Mouse (Mus musculus): ENCODE data around the gene Gm3233. TPM values are rescaled to one million over a fixed set of nuclear protein-coding genes. Genes with fewer than 3 reads are reported as not detected.
"Not testable (repeated sequence)": the region's sequence is repeated elsewhere in the genome, so short reads cannot be mapped to it uniquely, and the experiment has no call there.

The Gm3233 gene
- polyA plus RNA-seq, 1 experiment from 2014 or later: not detected

DNA sequence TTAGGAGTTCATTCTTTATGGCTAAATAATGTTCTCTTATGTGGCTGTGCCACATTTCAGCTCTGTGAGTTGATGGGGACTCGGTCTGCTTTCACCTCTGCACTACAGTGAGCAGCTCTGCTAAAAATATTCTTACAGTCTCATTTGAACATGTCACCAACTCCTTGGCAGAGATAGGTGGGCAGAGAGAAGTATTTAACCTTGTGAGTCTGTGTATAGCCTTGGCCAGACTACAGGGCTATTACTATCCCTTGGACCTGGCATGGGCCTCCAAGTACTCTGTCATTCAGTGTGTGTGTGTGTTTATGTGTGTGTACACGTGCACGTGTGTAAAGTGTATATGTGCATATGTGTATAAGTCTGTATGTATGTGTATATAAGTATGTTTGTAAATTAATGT is 23.9 kb upstream of the Gm3233 start:
- H3K9me3 ChIP-seq (ENCODE audit: control insufficient read depth, low read length); H3K9ac ChIP-seq (ENCODE audit: low read length); H3K27me3 ChIP-seq (ENCODE audit: control insufficient read depth, insufficient read depth, low read length); ATAC-seq (replicated peaks; ENCODE audit: low FRiP score); H3K36me3 ChIP-seq (ENCODE audit: control insufficient read depth, insufficient read depth, low read length); H3K4me2 ChIP-seq (ENCODE audit: low read depth, low read length, severe bottlenecking); H3K27ac ChIP-seq (ENCODE audit: low read depth, low read length); H3K4me3 ChIP-seq (ENCODE audit: low read depth, low read length); DNase-seq (ENCODE audit: low spot score); H3K4me1 ChIP-seq (replicated peaks; ENCODE audit: control insufficient read depth, insufficient read depth, low read length): not testable (repeated sequence)
- WGBS: 83% methylated on average over 1 of the region's 3 CpGs

DNA sequence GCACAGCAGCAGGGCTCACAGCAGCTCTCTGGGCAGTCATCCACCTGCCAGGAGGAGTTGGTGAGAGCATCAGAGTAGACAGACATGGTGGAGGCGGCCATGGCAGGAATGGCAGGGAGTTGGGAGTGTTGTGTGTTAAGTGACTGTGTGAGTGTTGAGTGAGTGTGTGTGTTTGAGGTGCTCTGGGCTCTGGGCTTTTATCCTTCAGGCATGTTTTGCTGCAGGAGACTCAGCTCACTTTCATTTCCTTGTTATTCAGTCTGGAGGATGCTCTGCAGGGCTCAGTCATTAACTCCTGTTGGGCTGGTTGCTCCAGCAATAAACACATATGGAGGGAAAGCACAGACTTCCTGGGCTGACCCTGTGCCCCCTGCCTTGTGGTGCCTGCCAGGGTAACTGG is 23.0 kb upstream of the Gm3233 start, which contains the start of gene Gm3250:
Gm3250 (minus strand) TSS at position 101 of the 400 bp plus-strand sequence.
- not testable (repeated sequence) for ATAC-seq (replicated peaks; ENCODE audit: low FRiP score); H3K9me3 ChIP-seq (ENCODE audit: control insufficient read depth, low read length); H3K4me1 ChIP-seq (replicated peaks; ENCODE audit: control insufficient read depth, insufficient read depth, low read length); H3K27me3 ChIP-seq (ENCODE audit: control insufficient read depth, insufficient read depth, low read length); H3K4me3 ChIP-seq (ENCODE audit: low read depth, low read length); H3K36me3 ChIP-seq (ENCODE audit: control insufficient read depth, insufficient read depth, low read length); DNase-seq (ENCODE audit: low spot score); H3K27ac ChIP-seq (ENCODE audit: low read depth, low read length); H3K9ac ChIP-seq (ENCODE audit: low read length); H3K4me2 ChIP-seq (ENCODE audit: low read depth, low read length, severe bottlenecking)
- 67% methylated on average over 1 of the region's 1 CpGs for WGBS

DNA sequence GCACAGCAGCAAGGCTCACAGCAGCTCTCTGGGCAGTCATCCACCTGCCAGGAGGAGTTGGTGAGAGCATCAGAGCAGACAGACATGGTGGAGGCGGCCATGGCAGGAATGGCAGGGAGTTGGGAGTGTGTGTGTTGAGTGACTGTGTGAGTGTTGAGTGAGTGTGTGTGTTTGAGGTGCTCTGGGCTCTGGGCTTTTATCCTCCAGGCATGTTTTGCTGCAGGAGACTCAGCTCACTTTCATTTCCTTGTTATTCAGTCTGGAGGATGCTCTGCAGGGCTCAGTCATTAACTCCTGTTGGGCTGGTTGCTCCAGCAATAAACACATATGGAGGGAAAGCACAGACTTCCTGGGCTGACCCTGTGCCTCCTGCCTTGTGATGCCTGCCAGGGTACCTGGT is 17.4 kb upstream of the Gm3233 start, which contains the start of gene Gm7138:
Gm7138 (minus strand) TSS at position 101 of the 400 bp plus-strand sequence.
- H3K4me1 ChIP-seq (replicated peaks; ENCODE audit: control insufficient read depth, insufficient read depth, low read length); H3K27ac ChIP-seq (ENCODE audit: low read depth, low read length); ATAC-seq (replicated peaks; ENCODE audit: low FRiP score): not testable (repeated sequence)

DNA sequence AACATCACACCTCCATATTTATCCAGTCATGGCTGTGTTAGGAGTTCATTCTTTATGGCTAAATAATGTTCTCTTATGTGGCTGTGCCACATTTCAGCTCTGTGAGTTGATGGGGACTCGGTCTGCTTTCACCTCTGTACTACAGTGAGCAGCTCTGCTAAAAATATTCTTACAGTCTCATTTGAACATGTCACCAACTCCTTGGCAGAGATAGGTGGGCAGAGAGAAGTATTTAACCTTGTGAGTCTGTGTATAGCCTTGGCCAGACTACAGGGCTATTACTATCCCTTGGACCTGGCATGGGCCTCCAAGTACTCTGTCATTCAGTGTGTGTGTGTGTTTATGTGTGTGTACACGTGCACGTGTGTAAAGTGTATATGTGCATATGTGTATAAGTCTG is 12.7 kb upstream of the Gm3233 start:
- not testable (repeated sequence) for H3K4me1 ChIP-seq (replicated peaks; ENCODE audit: control insufficient read depth, insufficient read depth, low read length); H3K27ac ChIP-seq (ENCODE audit: low read depth, low read length); H3K9me3 ChIP-seq (ENCODE audit: control insufficient read depth, low read length); H3K36me3 ChIP-seq (ENCODE audit: control insufficient read depth, insufficient read depth, low read length); H3K27me3 ChIP-seq (ENCODE audit: control insufficient read depth, insufficient read depth, low read length); DNase-seq (ENCODE audit: low spot score); ATAC-seq (replicated peaks; ENCODE audit: low FRiP score); H3K4me3 ChIP-seq (ENCODE audit: low read depth, low read length); H3K9ac ChIP-seq (ENCODE audit: low read length); H3K4me2 ChIP-seq (ENCODE audit: low read depth, low read length, severe bottlenecking)
- 92% methylated on average over 2 of the region's 3 CpGs for WGBS

More for the DNA sequence above, 17.4 kb upstream of the Gm3233 start, which contains the start of gene Gm7138:
- H3K36me3 ChIP-seq (ENCODE audit: control insufficient read depth, insufficient read depth, low read length); H3K4me3 ChIP-seq (ENCODE audit: low read depth, low read length); H3K9ac ChIP-seq (ENCODE audit: low read length); H3K9me3 ChIP-seq (ENCODE audit: control insufficient read depth, low read length); H3K27me3 ChIP-seq (ENCODE audit: control insufficient read depth, insufficient read depth, low read length); H3K4me2 ChIP-seq (ENCODE audit: low read depth, low read length, severe bottlenecking); DNase-seq (ENCODE audit: low spot score): not testable (repeated sequence)
- 55% methylated on average over 1 of the region's 1 CpGs for WGBS

DNA sequence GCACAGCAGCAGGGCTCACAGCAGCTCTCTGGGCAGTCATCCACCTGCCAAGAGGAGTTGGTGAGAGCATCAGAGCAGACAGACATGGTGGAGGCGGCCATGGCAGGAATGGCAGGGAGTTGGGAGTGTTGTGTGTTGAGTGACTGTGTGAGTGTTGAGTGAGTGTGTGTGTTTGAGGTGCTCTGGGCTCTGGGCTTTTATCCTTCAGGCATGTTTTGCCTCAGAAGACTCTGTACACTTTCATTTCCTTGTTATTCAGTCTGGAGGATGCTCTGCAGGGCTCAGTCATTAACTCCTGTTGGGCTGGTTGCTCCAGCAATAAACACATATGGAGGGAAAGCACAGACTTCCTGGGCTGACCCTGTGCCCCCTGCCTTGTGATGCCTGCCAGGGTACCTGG is 11.7 kb upstream of the Gm3233 start, which contains the start of gene Gm3238:
Gm3238 (minus strand) TSS at position 101 of the 400 bp plus-strand sequence.
- 67% methylated on average over 1 of the region's 1 CpGs for WGBS
- not testable (repeated sequence) for DNase-seq (ENCODE audit: low spot score); H3K4me2 ChIP-seq (ENCODE audit: low read depth, low read length, severe bottlenecking); H3K4me3 ChIP-seq (ENCODE audit: low read depth, low read length); ATAC-seq (replicated peaks; ENCODE audit: low FRiP score); H3K9ac ChIP-seq (ENCODE audit: low read length); H3K27me3 ChIP-seq (ENCODE audit: control insufficient read depth, insufficient read depth, low read length); H3K4me1 ChIP-seq (replicated peaks; ENCODE audit: control insufficient read depth, insufficient read depth, low read length); H3K27ac ChIP-seq (ENCODE audit: low read depth, low read length); H3K9me3 ChIP-seq (ENCODE audit: control insufficient read depth, low read length); H3K36me3 ChIP-seq (ENCODE audit: control insufficient read depth, insufficient read depth, low read length)

DNA sequence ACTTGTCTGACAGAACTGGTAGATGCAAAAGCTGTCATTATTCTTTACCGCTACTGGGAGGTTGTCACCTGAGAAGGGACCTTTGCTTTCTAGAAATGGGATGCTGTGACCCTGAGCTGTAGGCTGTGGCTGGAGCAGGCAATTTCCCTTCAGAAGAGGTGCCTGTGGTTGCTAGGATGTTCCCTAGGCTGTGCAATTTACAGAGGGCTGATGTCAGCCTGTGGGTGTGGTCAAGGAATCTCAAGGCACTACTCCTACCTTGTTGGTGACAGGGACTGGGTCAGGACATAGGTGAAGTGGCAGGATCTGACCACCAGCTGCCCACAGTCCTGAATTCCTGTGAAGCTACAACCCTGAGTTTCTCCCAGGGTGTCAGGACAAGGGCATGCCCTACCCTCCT is 10.2 kb upstream of the Gm3233 start:
- Histone ChIP-seq H3K4me1 (replicated peaks; ENCODE audit: control insufficient read depth, insufficient read depth, low read length) (no peaks in the 10 kb centered on the region), H3K9ac (ENCODE audit: low read length) (no peak overlapping the region), H3K9me3 (ENCODE audit: control insufficient read depth, low read length) (no peaks in the 10 kb centered on the region), H3K27me3 (ENCODE audit: control insufficient read depth, insufficient read depth, low read length) (no peaks in the 10 kb centered on the region), H3K4me2 (ENCODE audit: low read depth, low read length, severe bottlenecking) (no peak overlapping the region), H3K4me3 (ENCODE audit: low read depth, low read length) (no peak overlapping the region), H3K27ac (ENCODE audit: low read depth, low read length) (no peak overlapping the region), H3K36me3 (ENCODE audit: control insufficient read depth, insufficient read depth, low read length) (no peaks in the 10 kb centered on the region)
- ATAC-seq (replicated peaks; ENCODE audit: low FRiP score): no peak
- DNase-seq (ENCODE audit: low spot score): no peak
- 71% methylated on average over 1 of the region's 1 CpGs for WGBS

DNA sequence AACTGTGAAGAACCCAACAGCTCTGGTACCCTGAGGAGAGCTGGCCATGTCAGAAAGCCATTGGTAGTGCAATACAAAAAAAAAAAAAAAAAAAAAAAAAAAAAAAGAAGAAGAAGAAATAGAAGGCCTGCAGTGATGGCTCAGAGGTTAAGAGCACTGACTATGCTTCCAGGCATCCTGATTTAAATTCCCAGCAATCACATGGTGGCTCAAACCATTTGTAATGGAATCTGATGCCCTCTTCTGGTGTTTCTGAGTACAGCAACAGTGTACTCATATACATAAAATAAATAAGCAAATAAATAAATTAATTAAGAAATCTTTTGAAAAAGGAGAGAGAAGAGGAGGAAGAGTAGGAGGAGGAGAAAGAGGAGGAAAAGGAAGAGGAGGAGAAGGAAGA is 6.0 kb downstream of the Gm3233 start:
- H3K36me3 ChIP-seq (ENCODE audit: control insufficient read depth, insufficient read depth, low read length): no peaks in the 10 kb centered on the region
- H3K4me2 ChIP-seq (ENCODE audit: low read depth, low read length, severe bottlenecking): no peak overlapping the region
- H3K4me1 ChIP-seq (replicated peaks; ENCODE audit: control insufficient read depth, insufficient read depth, low read length): no peaks in the 10 kb centered on the region
- no peak for ATAC-seq (replicated peaks; ENCODE audit: low FRiP score)
- DNase-seq (ENCODE audit: low spot score): no peak
- no peaks in the 10 kb centered on the region for H3K9me3 ChIP-seq (ENCODE audit: control insufficient read depth, low read length)
- H3K9ac ChIP-seq (ENCODE audit: low read length): no peak overlapping the region
- H3K27me3 ChIP-seq (ENCODE audit: control insufficient read depth, insufficient read depth, low read length): no peaks in the 10 kb centered on the region
- no peak overlapping the region for H3K27ac ChIP-seq (ENCODE audit: low read depth, low read length)
- no peak overlapping the region for H3K4me3 ChIP-seq (ENCODE audit: low read depth, low read length)

DNA sequence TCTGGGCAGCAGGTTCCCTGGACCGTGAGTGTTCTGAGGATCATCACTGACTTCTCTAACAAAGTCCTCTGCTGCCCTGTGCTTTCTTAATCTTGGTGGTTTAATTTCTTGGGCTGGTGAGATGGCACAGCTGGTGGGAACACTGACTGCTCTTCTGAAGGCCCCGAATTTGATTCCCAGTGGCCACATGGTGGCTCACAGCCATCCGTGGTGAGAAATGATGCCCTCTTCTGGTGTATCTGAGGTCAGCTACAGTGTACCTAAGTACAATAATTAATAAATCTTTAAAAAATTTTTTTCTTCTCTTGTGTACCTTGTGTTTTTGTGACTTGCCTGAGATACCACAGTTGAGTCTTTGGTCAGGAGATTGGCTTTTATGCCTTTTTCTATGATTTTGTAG is 7.2 kb downstream of the Gm3233 start:
- not testable (repeated sequence) for H3K27me3 ChIP-seq (ENCODE audit: control insufficient read depth, insufficient read depth, low read length); H3K27ac ChIP-seq (ENCODE audit: low read depth, low read length); H3K4me1 ChIP-seq (replicated peaks; ENCODE audit: control insufficient read depth, insufficient read depth, low read length); H3K4me3 ChIP-seq (ENCODE audit: low read depth, low read length); ATAC-seq (replicated peaks; ENCODE audit: low FRiP score); H3K36me3 ChIP-seq (ENCODE audit: control insufficient read depth, insufficient read depth, low read length); H3K9ac ChIP-seq (ENCODE audit: low read length); H3K9me3 ChIP-seq (ENCODE audit: control insufficient read depth, low read length); DNase-seq (ENCODE audit: low spot score); H3K4me2 ChIP-seq (ENCODE audit: low read depth, low read length, severe bottlenecking)
- 71% methylated on average over 3 of the region's 3 CpGs for WGBS

DNA sequence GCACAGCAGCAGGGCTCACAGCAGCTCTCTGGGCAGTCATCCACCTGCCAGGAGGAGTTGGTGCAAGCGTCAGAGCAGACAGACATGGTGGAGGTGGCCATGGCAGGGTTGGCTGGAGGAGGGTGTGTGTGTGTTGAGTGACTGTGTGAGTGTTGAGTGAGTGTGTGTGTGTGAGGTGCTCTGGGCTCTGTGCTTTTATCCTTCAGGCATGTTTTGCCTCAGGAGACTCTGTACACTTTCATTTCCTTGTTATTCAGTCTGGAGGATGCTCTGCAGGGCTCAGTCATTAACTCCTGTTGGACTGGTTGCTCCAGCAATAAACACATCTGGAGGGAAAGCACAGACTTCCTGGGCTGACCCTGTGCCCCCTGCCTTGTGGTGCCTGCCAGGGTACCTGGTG is 8.2 kb downstream of the Gm3233 start, which contains the start of gene Gm9736:
Gm9736 (minus strand) TSS at position 101 of the 400 bp plus-strand sequence.
- H3K36me3 ChIP-seq (ENCODE audit: control insufficient read depth, insufficient read depth, low read length); H3K27me3 ChIP-seq (ENCODE audit: control insufficient read depth, insufficient read depth, low read length); H3K27ac ChIP-seq (ENCODE audit: low read depth, low read length); H3K4me1 ChIP-seq (replicated peaks; ENCODE audit: control insufficient read depth, insufficient read depth, low read length); H3K4me3 ChIP-seq (ENCODE audit: low read depth, low read length); ATAC-seq (replicated peaks; ENCODE audit: low FRiP score); H3K9ac ChIP-seq (ENCODE audit: low read length); DNase-seq (ENCODE audit: low spot score); H3K9me3 ChIP-seq (ENCODE audit: control insufficient read depth, low read length); H3K4me2 ChIP-seq (ENCODE audit: low read depth, low read length, severe bottlenecking): not testable (repeated sequence)
- 67% methylated on average over 1 of the region's 1 CpGs for WGBS

Measured in forebrain, embryonic 11.5 days (tissue).